Mouse (Mus musculus) lung, adult 18-20 months (tissue): ENCODE measurements around the gene Vmn1r76.

Experiments
- DNase-seq, 2 experiments: peaks; one replicate each; pipeline ENCODE4 v3.0.0; 2022; ENCODE audit warnings: mixed read lengths in 2 of 2

The Vmn1r76 gene

GRCm38 (mm10) chr7:11938113-11938512 is at the start of gene Vmn1r76:
Vmn1r76 (minus strand) TSS chr7:11938213.
- no peak for DNase-seq

DNA sequence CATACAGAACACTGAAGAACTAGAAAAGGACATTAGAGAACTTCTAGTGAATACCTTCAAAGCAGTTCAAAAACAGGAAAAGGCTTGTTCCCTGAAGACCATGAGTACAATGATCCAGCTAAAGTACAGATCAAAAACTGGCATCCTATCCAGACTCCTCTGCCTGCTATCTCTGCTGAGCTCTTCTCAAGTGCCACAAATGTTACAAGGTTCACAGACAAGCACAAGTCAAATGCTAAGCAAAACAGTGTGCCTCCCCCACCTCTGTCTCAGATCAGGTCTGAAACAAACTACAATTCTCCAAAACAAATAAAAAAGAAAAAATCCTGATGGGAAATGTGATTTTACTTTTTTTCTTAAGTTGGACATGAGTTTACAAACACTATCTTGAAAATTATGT is 34.6 kb upstream of the Vmn1r76 start:
- no peak for DNase-seq

- no peak for DNase-seq
Observed at GRCm38 (mm10) chr7:11947991-11948390, 10.0 kb upstream of the Vmn1r76 start.

GRCm38 (mm10) chr7:11874330-11874729 is 63.7 kb downstream of the Vmn1r76 start, which contains the start of gene Vmn1r75:
Vmn1r75 (plus strand) TSS chr7:11874630.
- DNase-seq: no peak
